Mouse (Mus musculus): ENCODE results near the gene Rnft1. TPM values are rescaled to one million over a fixed set of nuclear protein-coding genes. Genes with fewer than 3 reads are reported as not detected.

Rnft1 gene
- polyA plus RNA-seq, 1 experiment: 12.5 TPM

- no peaks in the 10 kb centered on the region for H3K79me3 ChIP-seq (ENCODE audit: low read depth)
- H3K27me3 ChIP-seq (ENCODE audit: control insufficient read depth, insufficient read depth, insufficient read length): no peaks in the 10 kb centered on the region
- TF ChIP-seq USF1 (IDR thresholded peaks at IDR 0.05; ENCODE audit: low read depth): no peak
- TF ChIP-seq MYOD1 (IDR thresholded peaks at IDR 0.05; ENCODE audit: control insufficient read depth, insufficient read length, low read depth): no peak
- no peak for TF ChIP-seq CEBPB (IDR thresholded peaks at IDR 0.05; ENCODE audit: low read depth)
- no peak overlapping the region for H3K4me3 ChIP-seq (ENCODE audit: insufficient read depth, poor library complexity, severe bottlenecking)
- H3K36me3 ChIP-seq (ENCODE audit: control insufficient read depth, insufficient read depth): peaks cover 89% of the 10 kb centered on the region
- no peak overlapping the region for H3ac ChIP-seq (ENCODE audit: control insufficient read depth, insufficient read length, low read depth)
- H3K79me2 ChIP-seq (ENCODE audit: control insufficient read depth, insufficient read depth): no peaks in the 10 kb centered on the region
These were observed 16.3 kb downstream of the Rnft1 start for GRCm38 (mm10) chr11:86500795-86501194.

- H3K4me3 ChIP-seq (ENCODE audit: insufficient read depth, poor library complexity, severe bottlenecking): no peak overlapping the region
- H3ac ChIP-seq (ENCODE audit: control insufficient read depth, insufficient read length, low read depth): no peak overlapping the region
- H3K27me3 ChIP-seq (ENCODE audit: control insufficient read depth, insufficient read depth, insufficient read length): no peaks in the 10 kb centered on the region
- peaks cover 88% of the 10 kb centered on the region for H3K36me3 ChIP-seq (ENCODE audit: control insufficient read depth, insufficient read depth)
- no peaks in the 10 kb centered on the region for H3K79me2 ChIP-seq (ENCODE audit: control insufficient read depth, insufficient read depth)
- H3K79me3 ChIP-seq (ENCODE audit: low read depth): no peaks in the 10 kb centered on the region
- TF ChIP-seq MYOG (IDR thresholded peaks at IDR 0.05; ENCODE audit: control insufficient read depth, extremely low read depth, insufficient read length): no peak
- TF ChIP-seq CEBPB (IDR thresholded peaks at IDR 0.05; ENCODE audit: low read depth): no peak
- TF ChIP-seq FOSL1 (IDR thresholded peaks at IDR 0.05; ENCODE audit: insufficient read depth, low read length, poor library complexity, severe bottlenecking): no peak
- TF ChIP-seq MYOD1 (IDR thresholded peaks at IDR 0.05; ENCODE audit: control insufficient read depth, insufficient read length, low read depth): no peak
- TF ChIP-seq USF1 (IDR thresholded peaks at IDR 0.05; ENCODE audit: low read depth): no peak
- no peak for TF ChIP-seq CTCF (IDR thresholded peaks at IDR 0.05; ENCODE audit: control insufficient read depth, insufficient read depth, insufficient read length)
- no peak for TF ChIP-seq MAX (IDR thresholded peaks at IDR 0.05)
These were observed 18.7 kb downstream of the Rnft1 start for GRCm38 (mm10) chr11:86503121-86503520.

DNA sequence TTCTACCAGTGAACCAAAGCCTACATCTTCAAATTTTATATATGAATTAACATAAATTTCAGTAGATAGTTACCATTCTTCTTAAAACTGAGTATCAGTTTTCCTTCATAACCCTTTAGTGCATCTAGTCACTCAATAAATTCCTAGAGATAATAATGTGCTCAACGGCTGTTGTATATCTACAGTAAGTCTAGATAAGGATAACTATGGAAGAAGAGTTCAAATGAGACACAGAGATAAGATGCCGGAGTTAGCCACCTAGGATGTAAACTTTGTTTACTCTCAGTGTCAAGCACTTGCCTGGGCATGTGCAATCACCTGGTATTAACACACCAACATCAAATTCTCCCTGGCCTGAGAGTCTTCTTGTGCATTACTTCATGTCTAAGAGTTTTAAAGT, 22.9 kb downstream of the Rnft1 start:
- H3K36me3 ChIP-seq (ENCODE audit: control insufficient read depth, insufficient read depth): peaks cover 89% of the 10 kb centered on the region
- no peak for TF ChIP-seq FOSL1 (IDR thresholded peaks at IDR 0.05; ENCODE audit: insufficient read depth, low read length, poor library complexity, severe bottlenecking)
- TF ChIP-seq CEBPB (IDR thresholded peaks at IDR 0.05; ENCODE audit: low read depth): no peak
- no peak for TF ChIP-seq USF1 (IDR thresholded peaks at IDR 0.05; ENCODE audit: low read depth)
- TF ChIP-seq CTCF (IDR thresholded peaks at IDR 0.05; ENCODE audit: control insufficient read depth, insufficient read depth, insufficient read length): no peak
- TF ChIP-seq MYOD1 (IDR thresholded peaks at IDR 0.05; ENCODE audit: control insufficient read depth, insufficient read length, low read depth): no peak
- no peak for TF ChIP-seq MAX (IDR thresholded peaks at IDR 0.05)
- TF ChIP-seq MYOG (IDR thresholded peaks at IDR 0.05; ENCODE audit: control insufficient read depth, extremely low read depth, insufficient read length): no peak
- H3K27me3 ChIP-seq (ENCODE audit: control insufficient read depth, insufficient read depth, insufficient read length): no peaks in the 10 kb centered on the region
- H3K79me3 ChIP-seq (ENCODE audit: low read depth): no peaks in the 10 kb centered on the region
- no peaks in the 10 kb centered on the region for H3K79me2 ChIP-seq (ENCODE audit: control insufficient read depth, insufficient read depth)
- H3ac ChIP-seq (ENCODE audit: control insufficient read depth, insufficient read length, low read depth): no peak overlapping the region
- no peak overlapping the region for H3K4me3 ChIP-seq (ENCODE audit: insufficient read depth, poor library complexity, severe bottlenecking)

DNA sequence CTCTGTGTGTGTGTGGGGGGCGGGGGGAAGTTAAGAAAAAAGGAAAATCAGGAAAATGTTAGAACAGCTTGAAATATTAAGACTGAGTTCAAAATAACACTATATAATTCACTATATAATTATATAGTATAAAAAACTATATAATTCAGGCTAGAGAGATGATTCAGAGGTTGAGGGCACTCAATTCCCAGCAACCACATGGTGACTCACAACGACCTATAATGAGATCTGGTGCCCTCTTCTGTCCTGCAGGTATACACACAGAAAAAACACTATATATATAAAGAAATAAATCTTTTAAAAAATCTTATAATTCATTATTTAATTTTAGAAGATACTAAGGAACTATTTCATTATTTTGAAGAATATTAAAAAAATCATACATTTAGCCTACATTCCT, 23.5 kb downstream of the Rnft1 start:
- Histone ChIP-seq H3K4me3 (ENCODE audit: insufficient read depth, poor library complexity, severe bottlenecking) (no peak overlapping the region), H3K79me3 (ENCODE audit: low read depth) (no peaks in the 10 kb centered on the region)

GRCm38 (mm10) chr11:86516620-86517019, 32.2 kb downstream of the Rnft1 start:
- H3K27me3 ChIP-seq (ENCODE audit: control insufficient read depth, insufficient read depth, insufficient read length): no peaks in the 10 kb centered on the region
- no peaks in the 10 kb centered on the region for H3K79me3 ChIP-seq (ENCODE audit: low read depth)
- no peak overlapping the region for H3ac ChIP-seq (ENCODE audit: control insufficient read depth, insufficient read length, low read depth)
- no peaks in the 10 kb centered on the region for H3K79me2 ChIP-seq (ENCODE audit: control insufficient read depth, insufficient read depth)
- no peak for TF ChIP-seq FOSL1 (IDR thresholded peaks at IDR 0.05; ENCODE audit: insufficient read depth, low read length, poor library complexity, severe bottlenecking)
- TF ChIP-seq USF1 (IDR thresholded peaks at IDR 0.05; ENCODE audit: low read depth): no peak
- TF ChIP-seq MYOD1 (IDR thresholded peaks at IDR 0.05; ENCODE audit: control insufficient read depth, insufficient read length, low read depth): no peak
- TF ChIP-seq CTCF (IDR thresholded peaks at IDR 0.05; ENCODE audit: control insufficient read depth, insufficient read depth, insufficient read length): no peak
- no peak for TF ChIP-seq MYOG (IDR thresholded peaks at IDR 0.05; ENCODE audit: control insufficient read depth, extremely low read depth, insufficient read length)
- no peak for TF ChIP-seq MAX (IDR thresholded peaks at IDR 0.05)
- TF ChIP-seq CEBPB (IDR thresholded peaks at IDR 0.05; ENCODE audit: low read depth): no peak
- peaks cover 98% of the 10 kb centered on the region for H3K36me3 ChIP-seq (ENCODE audit: control insufficient read depth, insufficient read depth)
- H3K4me3 ChIP-seq (ENCODE audit: insufficient read depth, poor library complexity, severe bottlenecking): no peak overlapping the region

More for the DNA sequence above, 23.5 kb downstream of the Rnft1 start:
- Histone ChIP-seq H3K79me2 (ENCODE audit: control insufficient read depth, insufficient read depth) (no peaks in the 10 kb centered on the region), H3K36me3 (ENCODE audit: control insufficient read depth, insufficient read depth) (peaks cover 89% of the 10 kb centered on the region), H3ac (ENCODE audit: control insufficient read depth, insufficient read length, low read depth) (no peak overlapping the region), H3K27me3 (ENCODE audit: control insufficient read depth, insufficient read depth, insufficient read length) (no peaks in the 10 kb centered on the region)
- TF ChIP-seq FOSL1 (IDR thresholded peaks at IDR 0.05; ENCODE audit: insufficient read depth, low read length, poor library complexity, severe bottlenecking) (peak; percentile 6), MYOG (IDR thresholded peaks at IDR 0.05; ENCODE audit: control insufficient read depth, extremely low read depth, insufficient read length) (no peak)

DNA sequence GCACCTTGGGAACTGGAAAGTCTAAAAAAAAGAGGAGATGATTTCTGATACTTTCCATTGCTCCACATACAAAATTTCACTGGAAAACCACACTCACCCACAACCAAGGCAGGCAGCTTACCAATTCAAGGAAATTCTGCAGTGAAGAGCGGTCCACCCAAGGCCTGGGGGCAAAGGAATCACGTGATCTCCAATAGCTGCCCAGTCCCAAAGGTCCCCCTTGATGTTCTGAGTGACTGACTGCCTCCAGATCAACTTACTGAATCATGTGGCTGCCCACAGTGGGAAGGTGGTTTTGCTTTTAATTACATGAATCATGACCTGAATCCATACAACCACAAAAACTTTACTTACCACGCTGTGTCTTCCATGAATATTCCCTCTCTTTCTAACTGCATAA, 32.8 kb downstream of the Rnft1 start:
- Histone ChIP-seq H3K27me3 (ENCODE audit: control insufficient read depth, insufficient read depth, insufficient read length) (no peaks in the 10 kb centered on the region), H3K79me3 (ENCODE audit: low read depth) (no peaks in the 10 kb centered on the region), H3K79me2 (ENCODE audit: control insufficient read depth, insufficient read depth) (no peaks in the 10 kb centered on the region), H3ac (ENCODE audit: control insufficient read depth, insufficient read length, low read depth) (no peak overlapping the region), H3K4me3 (ENCODE audit: insufficient read depth, poor library complexity, severe bottlenecking) (no peak overlapping the region), H3K36me3 (ENCODE audit: control insufficient read depth, insufficient read depth) (peaks cover 97% of the 10 kb centered on the region)
- peak; percentile 56 for TF ChIP-seq USF1 (IDR thresholded peaks at IDR 0.05; ENCODE audit: low read depth)
- TF ChIP-seq FOSL1 (IDR thresholded peaks at IDR 0.05; ENCODE audit: insufficient read depth, low read length, poor library complexity, severe bottlenecking): no peak

Data from C2C12 (cell line).